Mouse (Mus musculus) ES-E14 (cell line): Measurements from ENCODE around the gene Gss.

Experiments
- MAFK ChIP-seq: IDR thresholded peaks from 2 replicates; pipeline ENCODE4 v1.6.1; 2014; ENCODE audit warnings: mild to moderate bottlenecking, low read depth, low read length, inconsistent platforms; ENCODE audit not compliant: insufficient read depth
- ZC3H11A ChIP-seq: IDR thresholded peaks from 2 replicates; pipeline ENCODE4 v1.6.1; 2012; ENCODE audit warnings: low read depth, mild to moderate bottlenecking, inconsistent platforms, low read length, borderline replicate concordance
- ZNF384 ChIP-seq: IDR thresholded peaks from 2 replicates; pipeline ENCODE4 v1.6.1; 2012; ENCODE audit warnings: low read depth, low read length, inconsistent platforms

DNA sequence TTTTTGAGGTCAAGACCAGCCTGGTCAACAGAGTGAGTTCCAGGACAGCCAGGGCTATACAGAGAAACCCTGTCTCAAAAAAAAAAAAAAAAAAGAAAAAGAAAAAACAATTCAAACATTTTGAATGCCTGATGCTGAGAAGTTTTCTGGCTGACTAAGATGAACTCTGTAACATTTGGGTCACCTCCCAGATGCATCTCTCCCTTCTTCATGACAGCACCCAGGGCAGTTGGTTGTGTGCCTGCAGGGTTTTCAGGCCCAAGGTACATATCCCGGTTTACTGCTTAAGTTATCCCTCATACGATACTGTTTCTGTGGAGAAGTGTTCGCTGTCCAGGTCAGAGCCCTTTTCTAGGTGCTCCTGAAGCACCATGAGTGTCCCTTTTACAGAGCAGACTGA, 12.3 kb downstream of the Gss start:
- TF ChIP-seq MAFK (no peak), ZC3H11A (no peak), ZNF384 (0 out of 2 replicates have a peak, but pooled peaks have one; percentile 45)
